Mouse (Mus musculus) CH12.LX (cell line): ENCODE data around the gene Agbl2.

Experiments
- CTCF ChIP-seq, 2 experiments: IDR thresholded peaks in 1 of 2; conservative IDR thresholded peaks in 1 of 2; 2 replicates each; pipeline ENCODE4 v1.5.1; 2011 to 2012; ENCODE audit warnings: low read depth in 2 of 2, low read length in 2 of 2, improper control_type of control experiment in 1 of 2, inconsistent platforms in 1 of 2, mild to moderate bottlenecking in 1 of 2, moderate library complexity in 1 of 2
- ELF1 ChIP-seq: IDR thresholded peaks from 2 replicates; pipeline ENCODE4 v1.6.1; 2014; ENCODE audit warnings: low read depth, mild to moderate bottlenecking, inconsistent platforms, low read length, improper control_type of control experiment
- GABPA ChIP-seq: IDR thresholded peaks from 2 replicates; pipeline ENCODE4 v1.6.1; 2012; ENCODE audit warnings: low read depth, low read length, improper control_type of control experiment, inconsistent platforms; ENCODE audit not compliant: insufficient replicate concordance
- HCFC1 ChIP-seq: IDR thresholded peaks from 2 replicates; pipeline ENCODE4 v1.6.1; 2012; ENCODE audit warnings: low read depth, mild to moderate bottlenecking, inconsistent platforms, low read length, improper control_type of control experiment
- JUND ChIP-seq: conservative IDR thresholded peaks from 2 replicates; pipeline ENCODE4 v1.6.1; 2011; ENCODE audit warnings: low read depth, low read length, improper control_type of control experiment
- MAFK ChIP-seq: IDR thresholded peaks from 2 replicates; pipeline ENCODE4 v1.6.1; 2011; ENCODE audit warnings: low read length, improper control_type of control experiment; ENCODE audit not compliant: insufficient replicate concordance
- MAX ChIP-seq: IDR thresholded peaks from 2 replicates; pipeline ENCODE4 v1.6.1; 2011; ENCODE audit warnings: low read length, improper control_type of control experiment
- POLR2A ChIP-seq: IDR thresholded peaks from 2 replicates; pipeline ENCODE4 v1.6.1; 2011; ENCODE audit warnings: low read depth, mild to moderate bottlenecking, improper control_type of control experiment, low read length
- POLR2AphosphoS2 ChIP-seq: IDR thresholded peaks from 2 replicates; pipeline ENCODE4 v1.6.1; 2011; ENCODE audit warnings: low read depth, low read length, improper control_type of control experiment
- RAD21 ChIP-seq: IDR thresholded peaks from 2 replicates; pipeline ENCODE4 v1.6.1; 2011; ENCODE audit warnings: low read depth, mild to moderate bottlenecking, low read length, improper control_type of control experiment, moderate library complexity
- USF1 ChIP-seq: IDR thresholded peaks from 2 replicates; pipeline ENCODE4 v1.6.1; 2014; ENCODE audit warnings: low read depth, mild to moderate bottlenecking, inconsistent platforms, low read length, improper control_type of control experiment
- USF2 ChIP-seq: conservative IDR thresholded peaks from 2 replicates; pipeline ENCODE4 v1.6.1; 2011; ENCODE audit warnings: low read depth, low read length, improper control_type of control experiment
- ZC3H11A ChIP-seq: IDR thresholded peaks from 2 replicates; pipeline ENCODE4 v1.6.1; 2012; ENCODE audit warnings: low read depth, mild to moderate bottlenecking, inconsistent platforms, low read length, improper control_type of control experiment

DNA sequence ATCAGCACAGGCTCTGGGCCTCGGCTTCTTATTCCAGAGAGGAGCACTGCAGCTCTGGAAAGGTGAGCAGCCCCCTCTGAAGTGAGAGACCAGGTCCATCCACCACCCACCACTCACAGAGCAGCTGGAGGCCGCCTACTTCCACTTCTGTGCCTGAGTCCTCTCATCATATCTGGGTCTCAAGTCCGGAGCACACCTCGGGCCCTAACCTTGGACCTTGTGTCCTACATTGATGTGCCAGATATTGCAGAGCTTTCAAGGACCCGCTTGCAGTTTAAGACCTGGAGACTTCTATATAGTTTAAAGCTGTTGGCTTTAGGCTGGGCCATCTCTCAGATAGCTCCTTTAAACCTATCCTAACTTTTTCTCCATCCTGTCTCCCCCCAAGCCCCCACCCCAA lies 51.0 kb downstream of the Agbl2 start:
- no peak for TF ChIP-seq POLR2A
- no peak for TF ChIP-seq MAX
- TF ChIP-seq HCFC1, result no peak
- no peak for TF ChIP-seq ELF1
- TF ChIP-seq USF1, result no peak
- no peak for TF ChIP-seq CTCF (conservative IDR thresholded peaks at IDR 0.05 in 1 of 2, IDR thresholded peaks at IDR 0.05 in 1 of 2; ENCODE audit: low read depth in 2 of 2, low read length in 2 of 2)
- no peak for TF ChIP-seq GABPA
- TF ChIP-seq RAD21, result no peak
- TF ChIP-seq POLR2AphosphoS2, result no peak
- no peak for TF ChIP-seq JUND
- no peak for TF ChIP-seq USF2
- no peak for TF ChIP-seq ZC3H11A
- TF ChIP-seq MAFK, result no peak
